Mouse (Mus musculus): ENCODE results near the gene Slc8a1. TPM values are rescaled to one million over a fixed set of nuclear protein-coding genes. Genes with fewer than 3 reads are reported as not detected.

The Slc8a1 gene
- total RNA-seq, 1 experiment from 2014 or later, result 10.6 TPM

- no peak for DNase-seq
Measured at GRCm38 (mm10) chr17:81554052-81554734, 184.0 kb downstream of the Slc8a1 start.

GRCm38 (mm10) chr17:81551856-81552635, 186.1 kb downstream of the Slc8a1 start:
- DNase-seq, result no peak

- DNase-seq, result no peak
Measured at GRCm38 (mm10) chr17:81550864-81551263, 187.3 kb downstream of the Slc8a1 start.

- DNase-seq, result no peak
Measured at GRCm38 (mm10) chr17:81548016-81548415, 190.2 kb downstream of the Slc8a1 start.

GRCm38 (mm10) chr17:81546525-81546924, 191.7 kb downstream of the Slc8a1 start:
- DNase-seq, result no peak

- DNase-seq, result no peak
Measured at GRCm38 (mm10) chr17:81546012-81546411, 192.2 kb downstream of the Slc8a1 start.

GRCm38 (mm10) chr17:81544926-81545325, 193.3 kb downstream of the Slc8a1 start:
- DNase-seq, result no peak

- peak; percentile 6 for DNase-seq
Measured at GRCm38 (mm10) chr17:81542313-81543185, 195.6 kb downstream of the Slc8a1 start.

- DNase-seq, result no peak
Measured at GRCm38 (mm10) chr17:81538163-81539160, 199.7 kb downstream of the Slc8a1 start.

- no peak for DNase-seq
Measured at GRCm38 (mm10) chr17:81536093-81536492, 202.1 kb downstream of the Slc8a1 start.

- no peak for DNase-seq
Measured at GRCm38 (mm10) chr17:81529849-81530248, 208.3 kb downstream of the Slc8a1 start.

- no peak for DNase-seq
Measured at GRCm38 (mm10) chr17:81528940-81529339, 209.2 kb downstream of the Slc8a1 start.

GRCm38 (mm10) chr17:81526463-81526862, 211.7 kb downstream of the Slc8a1 start:
- DNase-seq, result no peak

GRCm38 (mm10) chr17:81524826-81525225, 213.4 kb downstream of the Slc8a1 start:
- no peak for DNase-seq

GRCm38 (mm10) chr17:81523943-81524342, 214.2 kb downstream of the Slc8a1 start:
- no peak for DNase-seq

- DNase-seq, result no peak
Measured at GRCm38 (mm10) chr17:81518316-81519025, 219.7 kb downstream of the Slc8a1 start.

- no peak for DNase-seq
Measured at GRCm38 (mm10) chr17:81516155-81516554, 222.0 kb downstream of the Slc8a1 start.

- no peak for DNase-seq
Measured at GRCm38 (mm10) chr17:81514022-81514421, 224.2 kb downstream of the Slc8a1 start.

GRCm38 (mm10) chr17:81513368-81513958, 224.7 kb downstream of the Slc8a1 start:
- DNase-seq, result peak; percentile 18

GRCm38 (mm10) chr17:81505162-81505685, 233.0 kb downstream of the Slc8a1 start:
- DNase-seq, result no peak
